Mouse (Mus musculus) midbrain, embryonic 13.5 days (tissue): Measurements from ENCODE around the gene 1700019N19Rik. TPM values are rescaled to one million over a fixed set of nuclear protein-coding genes. Genes with fewer than 3 reads are reported as not detected.

Experiments used
- ATAC-seq: fragments of 200-750 bp; cut with Nextera tagmentation; 2 replicates; pipeline ENCODE4 v1.8.0; 2017; ENCODE audit warnings: mild to moderate bottlenecking, moderate TSS enrichment, moderate library complexity
- H3K27ac ChIP-seq: fragments of 300-500 bp; sonication (generic); 2 replicates; pipeline ENCODE4 v1.5.1; 2015; ENCODE audit warnings: inconsistent platforms, mild to moderate bottlenecking, moderate library complexity
- H3K27me3 ChIP-seq: fragments of 300-500 bp; sonication (generic); 2 replicates; pipeline ENCODE4 v1.6.1; 2015; ENCODE audit warnings: mild to moderate bottlenecking, inconsistent platforms
- H3K36me3 ChIP-seq: fragments of 300-500 bp; sonication (generic); 2 replicates; pipeline ENCODE4 v1.6.1; 2015; ENCODE audit warnings: mild to moderate bottlenecking, inconsistent platforms
- H3K4me1 ChIP-seq: fragments of 300-500 bp; sonication (generic); replicated peaks from 2 replicates; pipeline ENCODE4 v1.6.1; 2015; ENCODE audit warnings: inconsistent platforms
- H3K4me2 ChIP-seq: fragments of 300-500 bp; sonication (generic); replicated peaks from 2 replicates; pipeline ENCODE4 v1.6.1; 2015; ENCODE audit warnings: moderate library complexity, mild to moderate bottlenecking, inconsistent platforms
- H3K4me3 ChIP-seq: fragments of 300-500 bp; sonication (generic); replicated peaks from 2 replicates; pipeline ENCODE4 v1.5.1; 2015; ENCODE audit warnings: mild to moderate bottlenecking, inconsistent platforms
- H3K9ac ChIP-seq: fragments of 300-500 bp; sonication (generic); replicated peaks from 2 replicates; pipeline ENCODE4 v1.6.1; 2015; ENCODE audit warnings: mild to moderate bottlenecking, inconsistent platforms
- H3K9me3 ChIP-seq: fragments of 300-500 bp; sonication (generic); 2 replicates; pipeline ENCODE4 v1.6.1; 2016; ENCODE audit warnings: mild to moderate bottlenecking, inconsistent platforms
- WGBS: fragments of 180-500 bp; shearing (Covaris S2); methylation state at CpG from one replicate; pipeline ENCODE4 v1.1.7; 2015; 5-methylcytosine and 5-hydroxymethylcytosine counted together
- polyA plus RNA-seq: library from polyadenylated mRNA; unstranded; fragments of >200 nt; fragmentation: Nextera tagmentation; extraction: Ambion mirVana; gene quantifications from 2 replicates; pipeline ENCODE4 v1.2.1, GENCODE M21; 2015

1700019N19Rik gene
- polyA plus RNA-seq, 1 experiment from 2014 or later: not detected

DNA sequence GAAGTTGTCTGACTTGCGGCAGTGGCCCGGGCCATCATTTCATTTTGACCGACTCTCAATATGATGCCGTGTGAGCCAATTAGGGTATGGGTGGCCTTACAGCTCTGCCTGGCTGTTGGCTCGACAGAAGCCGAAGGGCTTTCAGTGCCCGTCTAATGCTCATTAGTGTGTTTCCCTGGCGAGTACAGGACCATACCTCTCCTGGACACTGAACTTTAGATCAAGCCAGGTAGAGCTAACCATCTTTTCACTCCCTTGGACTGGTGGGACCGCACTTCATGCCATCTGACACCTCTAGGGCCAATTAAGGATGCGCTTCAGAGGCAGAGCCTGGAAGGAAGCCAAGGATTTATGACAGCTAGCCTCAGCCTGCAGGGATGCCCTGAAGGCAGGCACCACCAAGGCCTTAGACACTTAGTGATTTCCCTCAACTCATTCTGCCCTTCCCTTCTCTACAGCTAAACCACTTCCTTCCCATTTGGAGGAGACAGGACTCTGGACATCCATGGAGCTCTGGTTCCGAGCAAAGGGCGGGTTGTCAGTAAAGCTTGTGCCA is 931 bp upstream of the 1700019N19Rik start:
- no peak overlapping the region for H3K4me2 ChIP-seq
- no peak overlapping the region for H3K27ac ChIP-seq
- H3K9me3 ChIP-seq: no peaks in the 10 kb centered on the region
- H3K36me3 ChIP-seq: peaks cover 21% of the 10 kb centered on the region
- ATAC-seq: peak; percentile 79
- WGBS: 66% methylated on average over 12 of the region's 12 CpGs
- peaks cover 8% of the 10 kb centered on the region; the same call in 1 of the 2 replicates for H3K4me1 ChIP-seq
- H3K9ac ChIP-seq: no peak overlapping the region
- no peaks in the 10 kb centered on the region for H3K27me3 ChIP-seq
- H3K4me3 ChIP-seq: no peak overlapping the region

DNA sequence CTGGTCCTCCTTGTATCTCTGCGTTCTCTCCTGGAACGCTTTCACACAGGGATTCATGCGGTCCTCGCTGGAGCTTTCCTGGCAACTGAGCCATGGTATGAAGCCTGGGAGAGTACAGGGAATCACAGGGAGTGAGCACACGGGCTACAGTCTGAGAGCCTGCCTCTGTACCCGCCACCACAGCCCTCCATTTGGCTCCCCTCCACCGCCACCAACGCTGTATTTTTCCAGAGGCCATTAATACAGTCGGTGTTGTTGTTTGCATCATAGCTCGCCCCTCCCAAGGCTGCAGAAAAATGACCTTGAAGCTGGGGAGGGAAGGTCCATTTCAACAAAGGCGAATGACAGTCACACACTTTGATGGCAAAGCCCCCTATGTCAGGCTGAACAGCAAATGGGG is 5.1 kb downstream of the 1700019N19Rik start:
- Histone ChIP-seq H3K4me3 (no peak overlapping the region), H3K9ac (no peak overlapping the region), H3K4me1 (peaks cover 3% of the 10 kb centered on the region), H3K27ac (peak overlapping the region; percentile 41), H3K9me3 (no peaks in the 10 kb centered on the region), H3K27me3 (no peaks in the 10 kb centered on the region), H3K36me3 (no peaks in the 10 kb centered on the region), H3K4me2 (no peak overlapping the region)
- ATAC-seq: no peak
- WGBS: 78% methylated on average over 11 of the region's 11 CpGs

GRCm38 (mm10) chr19:58783938-58784337 is 10.3 kb downstream of the 1700019N19Rik start:
- H3K27me3 ChIP-seq: no peaks in the 10 kb centered on the region
- peak overlapping the region; percentile 60 for H3K27ac ChIP-seq
- H3K9me3 ChIP-seq: no peaks in the 10 kb centered on the region
- H3K4me2 ChIP-seq: no peak overlapping the region
- H3K4me3 ChIP-seq: no peak overlapping the region
- no peak overlapping the region for H3K9ac ChIP-seq
- peaks cover 21% of the 10 kb centered on the region for H3K4me1 ChIP-seq
- H3K36me3 ChIP-seq: no peaks in the 10 kb centered on the region
- WGBS: 28% methylated on average over 7 of the region's 7 CpGs
- ATAC-seq: peak; percentile 83; the same call in 1 of the 2 replicates

GRCm38 (mm10) chr19:58781566-58781965 is 12.7 kb downstream of the 1700019N19Rik start:
- no peak overlapping the region for H3K9ac ChIP-seq
- no peak for ATAC-seq
- 24% methylated on average over 4 of the region's 4 CpGs for WGBS

DNA sequence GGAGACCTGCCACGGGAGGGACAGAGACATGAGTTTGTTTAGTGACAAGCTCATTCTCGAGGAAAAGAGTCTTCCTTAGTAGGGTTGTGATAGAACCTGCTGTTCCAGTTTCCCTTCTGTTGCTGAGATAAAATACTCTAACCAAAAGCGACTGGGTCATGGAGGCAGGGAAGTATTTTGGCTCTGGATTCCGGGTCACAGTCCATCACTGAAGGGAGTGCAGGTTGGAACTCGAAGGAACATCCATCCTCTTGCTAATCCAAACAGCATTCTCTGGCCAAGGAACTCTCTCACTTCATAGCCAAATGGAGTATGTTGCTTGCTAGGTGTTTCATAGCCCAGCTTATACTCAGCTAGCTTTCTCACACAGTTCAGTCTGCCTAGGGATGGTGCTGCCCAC is 17.8 kb downstream of the 1700019N19Rik start:
- ATAC-seq: no peak
- H3K4me3 ChIP-seq: no peak overlapping the region
- H3K4me1 ChIP-seq: peaks cover 2% of the 10 kb centered on the region
- H3K27ac ChIP-seq: no peak overlapping the region
- H3K36me3 ChIP-seq: no peaks in the 10 kb centered on the region
- 83% methylated on average over 5 of the region's 5 CpGs for WGBS
- H3K27me3 ChIP-seq: no peaks in the 10 kb centered on the region
- no peaks in the 10 kb centered on the region for H3K9me3 ChIP-seq
- H3K4me2 ChIP-seq: no peak overlapping the region
- H3K9ac ChIP-seq: no peak overlapping the region

More at GRCm38 (mm10) chr19:58781566-58781965, 12.7 kb downstream of the 1700019N19Rik start:
- H3K4me1 ChIP-seq: peaks cover 21% of the 10 kb centered on the region
- no peaks in the 10 kb centered on the region for H3K27me3 ChIP-seq
- H3K9me3 ChIP-seq: no peaks in the 10 kb centered on the region
- H3K4me3 ChIP-seq: no peak overlapping the region
- H3K27ac ChIP-seq: no peak overlapping the region
- no peak overlapping the region for H3K4me2 ChIP-seq
- no peaks in the 10 kb centered on the region for H3K36me3 ChIP-seq

GRCm38 (mm10) chr19:58767329-58767728 is 26.9 kb downstream of the 1700019N19Rik start:
- Histone ChIP-seq H3K9me3 (no peaks in the 10 kb centered on the region), H3K27ac (no peak overlapping the region), H3K4me2 (no peak overlapping the region), H3K36me3 (no peaks in the 10 kb centered on the region), H3K9ac (no peak overlapping the region), H3K27me3 (peaks cover 5% of the 10 kb centered on the region; the same call in 1 of the 2 replicates), H3K4me3 (no peak overlapping the region), H3K4me1 (peaks cover 10% of the 10 kb centered on the region)
- ATAC-seq: no peak
- WGBS: 18% methylated on average over 6 of the region's 6 CpGs

DNA sequence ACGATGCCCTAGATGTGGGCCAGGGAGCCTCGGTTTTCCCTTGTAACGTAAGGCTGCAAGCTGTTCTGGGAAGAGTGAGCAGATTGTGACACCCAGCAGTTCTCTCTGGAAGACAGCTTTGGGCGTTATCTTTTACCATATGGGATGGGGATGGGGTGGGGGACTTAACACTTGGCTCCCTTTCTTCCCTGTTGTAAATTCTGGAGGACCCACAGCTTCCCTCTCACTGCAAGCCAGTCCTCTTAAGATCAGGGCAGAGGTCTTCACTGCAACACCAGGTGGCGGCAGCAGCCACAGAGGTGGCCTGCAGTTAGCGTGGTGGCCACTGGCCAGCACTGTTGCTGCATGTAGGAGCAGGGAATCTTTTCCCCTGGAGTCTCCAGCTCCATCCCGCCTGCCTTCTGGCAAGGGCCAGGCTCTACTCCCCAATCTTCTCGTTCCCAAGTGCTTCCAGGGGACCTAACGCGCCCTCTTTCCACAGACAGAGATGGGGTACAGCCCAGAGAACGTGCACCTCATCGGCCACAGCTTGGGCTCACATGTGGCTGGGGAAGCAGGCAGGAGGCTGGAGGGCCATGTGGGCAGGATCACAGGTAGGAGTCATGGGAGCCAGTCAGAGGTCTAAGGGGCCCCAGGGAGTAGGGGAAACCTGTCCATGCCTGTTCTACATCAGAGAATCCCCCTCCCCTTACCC is 31.3 kb downstream of the 1700019N19Rik start:
- Histone ChIP-seq H3K36me3 (no peaks in the 10 kb centered on the region), H3K9me3 (no peaks in the 10 kb centered on the region), H3K27me3 (peaks cover 5% of the 10 kb centered on the region; the same call in 1 of the 2 replicates), H3K4me3 (no peak overlapping the region), H3K4me1 (peaks cover 10% of the 10 kb centered on the region), H3K4me2 (peak overlapping the region; percentile 17; the same call in 1 of the 2 replicates), H3K9ac (no peak overlapping the region), H3K27ac (no peak overlapping the region)
- 11% methylated on average over 12 of the region's 12 CpGs for WGBS
- peak; percentile 83 for ATAC-seq

- H3K27me3 ChIP-seq: no peaks in the 10 kb centered on the region
- ATAC-seq: peak; percentile 55
- no peaks in the 10 kb centered on the region for H3K9me3 ChIP-seq
- H3K4me2 ChIP-seq: no peak overlapping the region
- no peak overlapping the region for H3K9ac ChIP-seq
- H3K27ac ChIP-seq: no peak overlapping the region
- H3K4me3 ChIP-seq: no peak overlapping the region
- WGBS: 27% methylated on average over 6 of the region's 6 CpGs
- H3K36me3 ChIP-seq: no peaks in the 10 kb centered on the region
- H3K4me1 ChIP-seq: peaks cover 7% of the 10 kb centered on the region
Observed at GRCm38 (mm10) chr19:58762316-58762715, 31.9 kb downstream of the 1700019N19Rik start.

DNA sequence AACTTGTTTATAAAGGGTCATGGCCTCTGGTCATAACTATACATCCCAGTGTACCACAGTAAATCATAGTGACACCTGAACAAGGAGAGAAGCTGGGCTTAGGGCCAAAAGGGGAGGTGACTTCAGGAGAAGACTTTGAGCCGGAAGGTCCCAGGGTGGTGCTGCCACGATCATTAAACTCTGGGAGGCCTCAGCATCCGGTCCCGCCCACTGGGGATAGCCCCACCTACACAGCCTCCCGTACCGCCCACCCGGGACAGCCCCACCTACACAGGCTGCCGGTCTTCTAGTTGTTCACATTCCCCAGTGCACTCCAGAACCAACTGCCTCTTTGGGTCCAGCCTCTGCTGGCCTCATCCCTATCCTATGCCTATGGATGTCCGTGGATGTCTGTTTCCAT is 34.8 kb downstream of the 1700019N19Rik start, which contains the start of gene Pnliprp2:
TSS of gene Pnliprp2 (plus strand) at position 297 of the 400 bp plus-strand sequence.
- Histone ChIP-seq H3K9me3 (no peaks in the 10 kb centered on the region), H3K4me1 (peaks cover 3% of the 10 kb centered on the region; the same call in 1 of the 2 replicates), H3K36me3 (no peaks in the 10 kb centered on the region), H3K4me3 (no peak within 1 kb of the TSS), H3K27ac (no peak within 1 kb of the TSS), H3K9ac (no peak within 1 kb of the TSS), H3K27me3 (no peaks in the 10 kb centered on the region), H3K4me2 (no peak within 1 kb of the TSS)
- WGBS: 65% methylated on average over 9 of the region's 9 CpGs
- ATAC-seq: no peak

DNA sequence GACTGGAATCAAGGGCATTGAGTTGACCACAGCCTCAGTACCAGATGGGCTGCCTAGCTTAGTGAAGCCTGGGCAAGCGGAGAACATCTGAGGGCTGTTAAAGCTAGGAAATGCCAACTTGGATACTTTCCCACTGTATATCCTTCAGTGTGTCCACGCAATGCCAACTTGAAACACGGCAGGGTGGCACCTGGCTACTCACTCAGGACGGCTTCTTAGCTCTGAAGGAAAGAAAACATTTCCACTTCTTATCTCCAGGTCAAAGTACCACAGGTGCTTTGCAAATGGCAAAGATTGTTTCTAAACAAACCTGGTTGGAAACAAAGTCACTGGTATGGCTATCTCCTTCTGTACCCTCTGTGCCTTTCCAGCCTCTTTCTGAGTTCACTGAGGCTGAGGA is 35.4 kb downstream of the 1700019N19Rik start:
- 94% methylated on average over 4 of the region's 4 CpGs for WGBS
- Histone ChIP-seq H3K4me2 (no peak overlapping the region), H3K9me3 (peaks cover 4% of the 10 kb centered on the region; the same call in 1 of the 2 replicates), H3K36me3 (no peaks in the 10 kb centered on the region), H3K27ac (no peak overlapping the region), H3K4me1 (peaks cover 3% of the 10 kb centered on the region; the same call in 1 of the 2 replicates), H3K9ac (no peak overlapping the region), H3K4me3 (no peak overlapping the region), H3K27me3 (no peaks in the 10 kb centered on the region)
- ATAC-seq: no peak

- ATAC-seq: no peak
- peaks cover 4% of the 10 kb centered on the region; the same call in 1 of the 2 replicates for H3K9me3 ChIP-seq
- no peaks in the 10 kb centered on the region for H3K27me3 ChIP-seq
- no peak overlapping the region for H3K4me3 ChIP-seq
- H3K27ac ChIP-seq: no peak overlapping the region
- no peaks in the 10 kb centered on the region for H3K36me3 ChIP-seq
- 76% methylated on average over 2 of the region's 2 CpGs for WGBS
- no peak overlapping the region for H3K9ac ChIP-seq
- H3K4me1 ChIP-seq: no peaks in the 10 kb centered on the region
- no peak overlapping the region for H3K4me2 ChIP-seq
Observed at GRCm38 (mm10) chr19:58751504-58751903, 42.8 kb downstream of the 1700019N19Rik start.

GRCm38 (mm10) chr19:58750822-58751221 is 43.4 kb downstream of the 1700019N19Rik start:
- ATAC-seq: no peak
- H3K4me2 ChIP-seq: no peak overlapping the region
- no peaks in the 10 kb centered on the region for H3K36me3 ChIP-seq
- H3K27me3 ChIP-seq: no peaks in the 10 kb centered on the region
- H3K4me3 ChIP-seq: no peak overlapping the region
- H3K4me1 ChIP-seq: no peaks in the 10 kb centered on the region
- no peak overlapping the region for H3K27ac ChIP-seq
- 86% methylated on average over 2 of the region's 2 CpGs for WGBS
- H3K9me3 ChIP-seq: peaks cover 4% of the 10 kb centered on the region; the same call in 1 of the 2 replicates
- H3K9ac ChIP-seq: no peak overlapping the region
